Mouse (Mus musculus) midbrain, postnatal 0 days (tissue): ENCODE results near the gene Cmtm8. TPM values are rescaled to one million over a fixed set of nuclear protein-coding genes. Genes with fewer than 3 reads are reported as not detected.

Source experiments
- ATAC-seq: fragments of 200-750 bp; cut with Nextera tagmentation; 2 replicates; pipeline ENCODE4 v1.8.0; 2017; ENCODE audit warnings: moderate number of reproducible peaks, mild to moderate bottlenecking, moderate TSS enrichment, moderate library complexity; ENCODE audit not compliant: low FRiP score
- DNase-seq: peaks from one replicate; pipeline ENCODE4 v3.0.0-alpha.2; 2015; ENCODE audit warnings: low spot score
- H3K27ac ChIP-seq: fragments of 300-500 bp; sonication (generic); 2 replicates; pipeline ENCODE4 v1.5.1; 2014; ENCODE audit warnings: low read depth, mild to moderate bottlenecking, low read length, mixed read lengths
- H3K27me3 ChIP-seq: fragments of 300-500 bp; sonication (generic); 2 replicates; pipeline ENCODE4 v1.6.1; 2014; ENCODE audit warnings: low read length, control low read depth, mixed read lengths; ENCODE audit not compliant: insufficient read depth
- H3K36me3 ChIP-seq: fragments of 300-500 bp; sonication (generic); 2 replicates; pipeline ENCODE4 v1.6.1; 2014; ENCODE audit warnings: low read length, control low read depth, mixed read lengths; ENCODE audit not compliant: insufficient read depth
- H3K4me1 ChIP-seq: fragments of 300-500 bp; sonication (generic); 2 replicates; pipeline ENCODE4 v1.6.1; 2014; ENCODE audit warnings: mild to moderate bottlenecking, control low read depth, antibody characterized with exemption, low read length, mixed read lengths; ENCODE audit not compliant: insufficient read depth
- H3K4me2 ChIP-seq: fragments of 300-500 bp; sonication (generic); 2 replicates; pipeline ENCODE4 v1.6.1; 2014; ENCODE audit warnings: low read depth, mild to moderate bottlenecking, low read length, mixed read lengths; ENCODE audit not compliant: poor library complexity, severe bottlenecking
- H3K4me3 ChIP-seq: fragments of 300-500 bp; sonication (generic); 2 replicates; pipeline ENCODE4 v1.5.1; 2014; ENCODE audit warnings: low read depth, mild to moderate bottlenecking, low read length, moderate library complexity
- H3K9ac ChIP-seq: fragments of 300-500 bp; sonication (generic); replicated peaks from 2 replicates; pipeline ENCODE4 v1.6.1; 2014; ENCODE audit warnings: mild to moderate bottlenecking, low read length, moderate library complexity, mixed read lengths; ENCODE audit not compliant: poor library complexity, severe bottlenecking
- H3K9me3 ChIP-seq: fragments of 300-500 bp; sonication (generic); 2 replicates; pipeline ENCODE4 v1.6.1; 2016; ENCODE audit warnings: low read length, control low read depth
- CTCF ChIP-seq: IDR thresholded peaks from 2 replicates; pipeline ENCODE4 v1.5.1; 2016; ENCODE audit warnings: antibody characterized with exemption, mild to moderate bottlenecking
- WGBS: fragments of 180-500 bp; shearing (Covaris S2); extraction: QIAGEN DNeasy Blood & Tissue Kit; methylation state at CpG from one replicate; pipeline ENCODE4 v1.1.7; 2014; 5-methylcytosine and 5-hydroxymethylcytosine counted together
- polyA plus RNA-seq: library from polyadenylated mRNA; unstranded; fragments of >200 nt; fragmentation: Nextera tagmentation; extraction: Ambion mirVana; gene quantifications from 2 replicates; pipeline ENCODE4 v1.2.1, GENCODE M21; 2015
- total RNA-seq: library from RNA; depleted of rRNA; stranded (reverse); fragments of >200 nt; gene quantifications from 2 replicates; pipeline ENCODE4 v1.2.3, GENCODE M21; 2014

Cmtm8 gene
- total and polyA plus RNA-seq, 2 experiments from 2014 or later: 1.1 to 6.4 TPM

GRCm38 (mm10) chr9:114796473-114797050 is 47.4 kb downstream of the Cmtm8 start:
- no peaks in the 10 kb centered on the region for H3K9me3 ChIP-seq
- no peak for DNase-seq
- no peak overlapping the region for H3K9ac ChIP-seq
- no peak for TF ChIP-seq CTCF
- no peak overlapping the region for H3K4me3 ChIP-seq
- no peak for ATAC-seq
- no peak overlapping the region for H3K27ac ChIP-seq
- 56% methylated on average over 8 of the region's 11 CpGs for WGBS
- no peaks in the 10 kb centered on the region for H3K27me3 ChIP-seq
- no peak overlapping the region for H3K4me2 ChIP-seq
- H3K36me3 ChIP-seq: no peaks in the 10 kb centered on the region
- no peaks in the 10 kb centered on the region for H3K4me1 ChIP-seq

GRCm38 (mm10) chr9:114794491-114794890 is 49.5 kb downstream of the Cmtm8 start:
- DNase-seq: no peak
- Histone ChIP-seq H3K27me3 (no peaks in the 10 kb centered on the region), H3K36me3 (no peaks in the 10 kb centered on the region), H3K4me3 (no peak overlapping the region), H3K4me2 (no peak overlapping the region), H3K9me3 (no peaks in the 10 kb centered on the region), H3K9ac (no peak overlapping the region), H3K4me1 (no peaks in the 10 kb centered on the region), H3K27ac (no peak overlapping the region)
- WGBS: 64% methylated on average over 4 of the region's 4 CpGs
- no peak for TF ChIP-seq CTCF
- ATAC-seq: no peak

- H3K4me3 ChIP-seq: no peak overlapping the region
- no peak overlapping the region for H3K27ac ChIP-seq
- H3K9ac ChIP-seq: no peak overlapping the region
- no peak overlapping the region for H3K4me2 ChIP-seq
- H3K9me3 ChIP-seq: no peaks in the 10 kb centered on the region
- TF ChIP-seq CTCF: no peak
- no peaks in the 10 kb centered on the region for H3K4me1 ChIP-seq
- WGBS: 88% methylated on average over 9 of the region's 9 CpGs
- ATAC-seq (no peak), DNase-seq (no peak)
- no peaks in the 10 kb centered on the region for H3K27me3 ChIP-seq
- no peaks in the 10 kb centered on the region for H3K36me3 ChIP-seq
These were observed 50.1 kb downstream of the Cmtm8 start for GRCm38 (mm10) chr9:114793764-114794295.

- Histone ChIP-seq H3K27me3 (no peaks in the 10 kb centered on the region), H3K9ac (no peak overlapping the region), H3K36me3 (no peaks in the 10 kb centered on the region), H3K4me1 (no peaks in the 10 kb centered on the region), H3K4me3 (no peak overlapping the region), H3K4me2 (no peak overlapping the region), H3K27ac (no peak overlapping the region), H3K9me3 (no peaks in the 10 kb centered on the region)
- WGBS: 88% methylated on average over 8 of the region's 8 CpGs
- DNase-seq (no peak), ATAC-seq (no peak)
- TF ChIP-seq CTCF: no peak
These were observed 54.0 kb downstream of the Cmtm8 start for GRCm38 (mm10) chr9:114789989-114790388.

- no peak overlapping the region for H3K4me2 ChIP-seq
- no peaks in the 10 kb centered on the region for H3K9me3 ChIP-seq
- H3K36me3 ChIP-seq: no peaks in the 10 kb centered on the region
- no peak overlapping the region for H3K9ac ChIP-seq
- no peak for TF ChIP-seq CTCF
- no peak for ATAC-seq
- H3K27me3 ChIP-seq: no peaks in the 10 kb centered on the region
- no peak overlapping the region for H3K27ac ChIP-seq
- DNase-seq: no peak
- no peaks in the 10 kb centered on the region for H3K4me1 ChIP-seq
- H3K4me3 ChIP-seq: no peak overlapping the region
- WGBS: 83% methylated on average over 7 of the region's 7 CpGs
These were observed 54.4 kb downstream of the Cmtm8 start for GRCm38 (mm10) chr9:114789557-114789956.

- Histone ChIP-seq H3K9ac (no peak overlapping the region), H3K4me1 (no peaks in the 10 kb centered on the region), H3K27me3 (no peaks in the 10 kb centered on the region), H3K36me3 (no peaks in the 10 kb centered on the region), H3K27ac (no peak overlapping the region), H3K4me3 (no peak overlapping the region), H3K4me2 (no peak overlapping the region), H3K9me3 (no peaks in the 10 kb centered on the region)
- no peak for DNase-seq
- 89% methylated on average over 8 of the region's 8 CpGs for WGBS
- TF ChIP-seq CTCF: no peak
- ATAC-seq: no peak
These were observed 55.3 kb downstream of the Cmtm8 start for GRCm38 (mm10) chr9:114788697-114789096.
